Mouse (Mus musculus) testis, adult 2 months (tissue): ENCODE measurements at regions not wholly inside any gene's neighbourhood (a gene's known extent, or its start where the extent isn't known, plus 50 kb on each side); places are given as distances from the start of the nearest gene placed in this dataset.

Experiments used
- H3K27ac ChIP-seq: fragments of 200-500 bp; 2 replicates; pipeline ENCODE4 v1.5.1; 2012; ENCODE audit warnings: low read depth, low read length; ENCODE audit not compliant: control insufficient read depth, insufficient read depth
- H3K27me3 ChIP-seq: fragments of 200-500 bp; 2 replicates; pipeline ENCODE4 v1.6.1; 2012; ENCODE audit warnings: mild to moderate bottlenecking, low read length, moderate library complexity; ENCODE audit not compliant: control insufficient read depth, insufficient read depth
- H3K36me3 ChIP-seq: fragments of 200-500 bp; 2 replicates; pipeline ENCODE4 v1.6.1; 2012; ENCODE audit warnings: mild to moderate bottlenecking, low read length; ENCODE audit not compliant: control insufficient read depth, insufficient read depth
- H3K4me1 ChIP-seq: fragments of 200-500 bp; 2 replicates; pipeline ENCODE4 v1.6.1; 2012; ENCODE audit warnings: low read length; ENCODE audit not compliant: control insufficient read depth, insufficient read depth
- H3K4me3 ChIP-seq: fragments of 200-500 bp; 2 replicates; pipeline ENCODE4 v1.5.1; 2012; ENCODE audit warnings: low read depth, mild to moderate bottlenecking, low read length, moderate library complexity, mixed read lengths; ENCODE audit not compliant: control insufficient read depth
- CTCF ChIP-seq: fragments of 200-500 bp; IDR thresholded peaks from 2 replicates; pipeline ENCODE4 v1.5.1; 2012; ENCODE audit warnings: low read depth, mild to moderate bottlenecking, inconsistent platforms, low read length, moderate library complexity; ENCODE audit not compliant: control insufficient read depth, insufficient read depth, insufficient replicate concordance
- POLR2A ChIP-seq: fragments of 200-500 bp; IDR thresholded peaks from 2 replicates; pipeline ENCODE4 v1.6.1; 2012; ENCODE audit warnings: low read depth, mild to moderate bottlenecking, inconsistent platforms, low read length, moderate library complexity; ENCODE audit not compliant: control insufficient read depth

DNA sequence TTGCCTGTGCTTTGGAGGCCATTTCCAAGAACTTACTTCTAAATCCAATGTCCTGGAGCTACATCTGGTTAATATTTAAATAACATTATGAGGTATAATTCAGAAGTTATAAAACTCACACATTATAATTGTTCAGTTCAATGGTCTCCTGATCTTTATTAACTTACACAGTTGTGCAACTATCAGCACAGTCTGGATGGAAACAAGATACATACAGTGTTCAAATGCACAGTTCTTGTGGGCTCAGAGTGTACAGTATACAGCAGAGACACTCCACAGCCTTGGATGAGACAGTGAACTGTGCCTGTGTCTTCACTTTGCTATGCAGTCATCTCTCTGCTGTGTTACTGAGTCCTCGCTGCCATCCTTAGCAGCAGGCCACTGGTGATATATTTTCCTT lies 121.8 kb upstream of the Zfand5 start:
- no peak overlapping the region for H3K4me3 ChIP-seq
- H3K27me3 ChIP-seq = no peaks in the 10 kb centered on the region
- TF ChIP-seq POLR2A (no peak), CTCF (no peak)
- H3K27ac ChIP-seq = no peak overlapping the region
- no peaks in the 10 kb centered on the region for H3K4me1 ChIP-seq
- no peaks in the 10 kb centered on the region for H3K36me3 ChIP-seq

- no peaks in the 10 kb centered on the region for H3K27me3 ChIP-seq
- H3K4me1 ChIP-seq = no peaks in the 10 kb centered on the region
- no peak for TF ChIP-seq CTCF
- TF ChIP-seq POLR2A = no peak
- no peak overlapping the region for H3K27ac ChIP-seq
- no peaks in the 10 kb centered on the region for H3K36me3 ChIP-seq
- no peak overlapping the region for H3K4me3 ChIP-seq
Observed at GRCm38 (mm10) chr19:21146860-21147390, 125.2 kb upstream of the Zfand5 start.

DNA sequence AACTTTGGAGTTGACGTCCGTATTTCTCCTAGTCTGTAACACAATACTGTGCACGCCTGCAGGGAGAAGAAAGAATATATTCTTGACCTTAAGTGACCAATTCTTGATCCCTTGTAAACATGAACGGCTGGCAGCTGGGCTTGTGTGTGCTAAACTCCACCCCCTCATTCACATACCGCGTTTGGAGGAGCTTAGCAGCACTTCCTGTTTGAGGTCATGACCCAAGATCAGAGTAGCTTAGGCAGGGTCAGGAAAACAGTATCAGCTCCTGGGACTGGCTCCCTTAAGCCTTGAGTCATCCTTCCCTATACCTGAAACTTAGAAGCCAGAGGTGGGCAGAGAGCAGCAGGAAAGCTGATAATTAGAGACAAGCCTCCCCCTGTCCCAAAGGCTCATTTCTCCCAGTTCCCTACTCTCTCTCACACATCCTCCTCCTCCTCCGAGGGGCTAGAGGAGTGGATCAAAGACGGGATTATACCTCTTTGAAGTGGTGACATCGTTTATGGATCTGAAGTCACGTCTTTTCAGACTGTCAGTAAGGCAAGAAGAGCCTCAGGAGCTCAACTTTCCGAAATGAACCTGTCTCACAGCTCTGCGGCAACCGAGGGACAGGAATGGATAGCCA lies 127.3 kb upstream of the Zfand5 start:
- H3K27ac ChIP-seq = no peak overlapping the region
- no peak overlapping the region for H3K4me3 ChIP-seq
- H3K27me3 ChIP-seq = no peaks in the 10 kb centered on the region
- TF ChIP-seq POLR2A (no peak), CTCF (no peak)
- no peaks in the 10 kb centered on the region for H3K4me1 ChIP-seq
- H3K36me3 ChIP-seq = no peaks in the 10 kb centered on the region

- no peak overlapping the region for H3K27ac ChIP-seq
- TF ChIP-seq CTCF = no peak
- no peak for TF ChIP-seq POLR2A
- no peaks in the 10 kb centered on the region for H3K36me3 ChIP-seq
- H3K4me1 ChIP-seq = no peaks in the 10 kb centered on the region
- H3K4me3 ChIP-seq = no peak overlapping the region
- H3K27me3 ChIP-seq = no peaks in the 10 kb centered on the region
Observed at GRCm38 (mm10) chr19:21143970-21144595, 128.0 kb upstream of the Zfand5 start.

DNA sequence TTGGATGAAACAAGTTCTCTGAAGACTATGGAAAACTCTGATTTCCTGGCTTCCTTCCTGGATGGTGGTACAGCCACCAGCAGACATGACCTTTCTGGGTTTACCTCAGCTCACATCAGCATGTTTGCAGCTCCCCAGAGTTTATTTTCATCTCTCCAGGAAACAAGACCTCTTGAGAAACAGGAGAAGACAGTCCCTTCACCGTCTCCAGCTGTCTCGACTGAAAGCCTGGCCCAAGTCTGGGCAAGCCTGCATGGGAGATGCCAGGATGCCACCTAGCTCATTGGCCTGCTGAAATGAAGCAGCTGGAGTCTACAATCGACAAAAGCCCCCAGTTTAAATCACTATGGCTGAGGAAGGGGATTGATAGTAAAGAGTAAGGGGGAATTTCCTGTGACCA lies 131.6 kb upstream of the Zfand5 start:
- H3K36me3 ChIP-seq = no peaks in the 10 kb centered on the region
- no peaks in the 10 kb centered on the region; the same call in 1 of the 2 replicates for H3K4me1 ChIP-seq
- H3K27me3 ChIP-seq = no peaks in the 10 kb centered on the region
- H3K4me3 ChIP-seq = no peak overlapping the region
- TF ChIP-seq CTCF (no peak), POLR2A (no peak)
- no peak overlapping the region for H3K27ac ChIP-seq

- Histone ChIP-seq H3K4me3 (no peak overlapping the region; the same call in 1 of the 2 replicates), H3K27me3 (no peaks in the 10 kb centered on the region), H3K27ac (no peak overlapping the region), H3K36me3 (no peaks in the 10 kb centered on the region), H3K4me1 (no peaks in the 10 kb centered on the region; the same call in 1 of the 2 replicates)
- TF ChIP-seq POLR2A (no peak), CTCF (no peak)
Observed at GRCm38 (mm10) chr19:21138998-21139495, 133.0 kb upstream of the Zfand5 start.

DNA sequence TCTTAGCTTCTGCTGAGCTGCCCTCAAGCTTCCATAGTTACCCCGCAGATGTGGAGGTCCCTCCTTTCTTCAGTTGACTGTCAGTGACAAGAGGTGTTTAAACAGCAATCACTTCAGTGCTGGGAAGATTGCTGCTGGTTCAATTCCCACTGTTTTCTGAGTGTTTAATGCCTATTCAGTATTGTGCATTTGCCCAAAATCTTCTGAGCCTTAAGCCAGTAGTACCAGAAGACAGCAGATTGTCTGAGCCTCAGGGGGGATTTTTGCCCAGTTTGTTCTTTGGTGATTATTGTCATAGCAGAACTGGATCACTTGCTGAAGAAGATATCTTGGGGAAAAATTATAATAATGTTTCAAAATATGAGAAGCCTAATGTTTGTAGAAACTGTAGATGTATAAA lies 135.3 kb upstream of the Zfand5 start:
- no peaks in the 10 kb centered on the region; the same call in 1 of the 2 replicates for H3K4me1 ChIP-seq
- TF ChIP-seq POLR2A (no peak), CTCF (no peak)

DNA sequence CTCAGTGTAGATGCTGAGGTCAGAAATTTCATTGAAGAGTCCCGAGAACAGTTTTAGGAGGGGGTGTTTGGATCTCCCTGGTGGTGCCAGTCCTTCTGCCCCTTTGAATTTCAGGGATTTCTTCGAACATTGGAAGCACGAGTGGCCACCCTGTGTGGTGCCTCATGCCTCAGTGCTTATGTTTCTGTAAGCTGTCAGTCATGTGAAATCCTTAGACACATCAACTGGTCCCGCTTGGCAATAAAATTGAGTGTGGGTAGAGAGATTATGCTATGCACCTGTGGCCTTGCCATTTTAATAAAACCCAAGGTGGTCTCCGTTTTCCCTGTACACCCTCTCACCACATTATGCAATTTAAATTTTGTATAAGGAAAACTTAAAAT lies 136.1 kb upstream of the Zfand5 start:
- no peaks in the 10 kb centered on the region for H3K36me3 ChIP-seq
- no peak overlapping the region for H3K4me3 ChIP-seq
- no peak overlapping the region for H3K27ac ChIP-seq
- H3K27me3 ChIP-seq = no peaks in the 10 kb centered on the region
- TF ChIP-seq POLR2A = no peak
- H3K4me1 ChIP-seq = no peaks in the 10 kb centered on the region; the same call in 1 of the 2 replicates

More for the DNA sequence above, 135.3 kb upstream of the Zfand5 start:
- no peak overlapping the region for H3K27ac ChIP-seq
- H3K4me3 ChIP-seq = no peak overlapping the region
- no peaks in the 10 kb centered on the region for H3K36me3 ChIP-seq
- H3K27me3 ChIP-seq = no peaks in the 10 kb centered on the region
